Mouse (Mus musculus) hindbrain, postnatal 0 days (tissue): Measurements from ENCODE around the gene Ctdsp1. TPM values are rescaled to one million over a fixed set of nuclear protein-coding genes. Genes with fewer than 3 reads are reported as not detected.

Experiments used
- ATAC-seq: fragments of 200-750 bp; cut with Nextera tagmentation; 2 replicates; pipeline ENCODE4 v1.8.0; 2017; ENCODE audit warnings: mild to moderate bottlenecking, moderate TSS enrichment, moderate library complexity
- DNase-seq: peaks from one replicate; pipeline ENCODE4 v3.0.0-alpha.2; 2015; ENCODE audit warnings: low spot score
- H3K27ac ChIP-seq: fragments of 300-500 bp; sonication (generic); 2 replicates; pipeline ENCODE4 v1.5.1; 2014; ENCODE audit warnings: mild to moderate bottlenecking
- H3K27me3 ChIP-seq: fragments of 300-500 bp; sonication (generic); 2 replicates; pipeline ENCODE4 v1.6.1; 2014; ENCODE audit warnings: low read length, mixed read lengths; ENCODE audit not compliant: insufficient read depth
- H3K36me3 ChIP-seq: fragments of 300-500 bp; sonication (generic); 2 replicates; pipeline ENCODE4 v1.6.1; 2014; ENCODE audit warnings: low read length, mixed read lengths; ENCODE audit not compliant: insufficient read depth
- H3K4me1 ChIP-seq: fragments of 300-500 bp; sonication (generic); 2 replicates; pipeline ENCODE4 v1.6.1; 2014; ENCODE audit warnings: antibody characterized with exemption, low read length, mixed read lengths; ENCODE audit not compliant: insufficient read depth
- H3K4me2 ChIP-seq: fragments of 300-500 bp; sonication (generic); 2 replicates; pipeline ENCODE4 v1.6.1; 2014; ENCODE audit warnings: low read depth, mild to moderate bottlenecking, low read length, moderate library complexity, mixed read lengths
- H3K4me3 ChIP-seq: fragments of 300-500 bp; sonication (generic); 2 replicates; pipeline ENCODE4 v1.5.1; 2014; ENCODE audit warnings: low read length
- H3K9ac ChIP-seq: fragments of 300-500 bp; sonication (generic); replicated peaks from 2 replicates; pipeline ENCODE4 v1.6.1; 2014; ENCODE audit warnings: mild to moderate bottlenecking, low read length, moderate library complexity, mixed read lengths
- H3K9me3 ChIP-seq: fragments of 300-500 bp; sonication (generic); 2 replicates; pipeline ENCODE4 v1.6.1; 2016; ENCODE audit warnings: low read length, mixed read lengths
- CTCF ChIP-seq: IDR thresholded peaks from 2 replicates; pipeline ENCODE4 v1.5.1; 2016; ENCODE audit warnings: antibody characterized with exemption, control low read depth, low read depth
- WGBS: fragments of 180-500 bp; shearing (Covaris S2); extraction: QIAGEN DNeasy Blood & Tissue Kit; methylation state at CpG from one replicate; pipeline ENCODE4 v1.1.7; 2014; 5-methylcytosine and 5-hydroxymethylcytosine counted together
- microRNA counts: library from miRNA; unstranded; fragments of <30 nt; microRNA quantifications from one replicate; lab custom pipeline; 2015
- microRNA-seq, 2 experiments: library from miRNA; unstranded; fragments of <30 nt; microRNA quantifications; one replicate each; pipeline ENCODE4; 2016
- polyA plus RNA-seq: library from polyadenylated mRNA; unstranded; fragments of >200 nt; fragmentation: Nextera tagmentation; extraction: Ambion mirVana; gene quantifications from 2 replicates; pipeline ENCODE4 v1.2.1, GENCODE M21; 2015
- total RNA-seq: library from RNA; depleted of rRNA; stranded (reverse); fragments of >200 nt; gene quantifications from 2 replicates; pipeline ENCODE4 v1.2.3, GENCODE M21; 2014; rRNA removed

Gene Ctdsp1
- total and polyA plus RNA-seq, 2 experiments from 2014 or later, result 18.2 to 35.7 TPM

- H3K4me1 ChIP-seq, result no peaks in the 10 kb centered on the region
- ATAC-seq (peak; percentile 53; the same call in 1 of the 2 replicates), DNase-seq (peak; percentile 49)
- no peak overlapping the region for H3K4me3 ChIP-seq
- H3K9me3 ChIP-seq, result no peaks in the 10 kb centered on the region
- peaks cover 26% of the 10 kb centered on the region for H3K36me3 ChIP-seq
- H3K4me2 ChIP-seq, result no peak overlapping the region
- no peak for TF ChIP-seq CTCF
- H3K27me3 ChIP-seq, result no peaks in the 10 kb centered on the region
- H3K9ac ChIP-seq, result no peak overlapping the region
- WGBS, result 66% methylated on average over 8 of the region's 8 CpGs
- H3K27ac ChIP-seq, result peak overlapping the region; percentile 11; the same call in 1 of the 2 replicates
Measured at GRCm38 (mm10) chr1:74437702-74438427, 46.6 kb downstream of the Ctdsp1 start.

GRCm38 (mm10) chr1:74439166-74439876, 48.0 kb downstream of the Ctdsp1 start:
- Histone ChIP-seq H3K9me3 (no peaks in the 10 kb centered on the region), H3K27me3 (no peaks in the 10 kb centered on the region), H3K27ac (no peak overlapping the region), H3K4me2 (no peak overlapping the region), H3K4me3 (no peak overlapping the region), H3K9ac (no peak overlapping the region), H3K36me3 (peaks cover 26% of the 10 kb centered on the region), H3K4me1 (no peaks in the 10 kb centered on the region)
- DNase-seq, result no peak
- WGBS, result 89% methylated on average over 19 of the region's 19 CpGs
- no peak for ATAC-seq
- TF ChIP-seq CTCF, result no peak

- no peak for ATAC-seq
- Histone ChIP-seq H3K9me3 (no peaks in the 10 kb centered on the region), H3K4me3 (no peak overlapping the region), H3K4me2 (no peak overlapping the region), H3K27me3 (no peaks in the 10 kb centered on the region), H3K36me3 (peaks cover 27% of the 10 kb centered on the region), H3K27ac (no peak overlapping the region), H3K9ac (no peak overlapping the region), H3K4me1 (no peaks in the 10 kb centered on the region)
- no peak for TF ChIP-seq CTCF
- 92% methylated on average over 2 of the region's 2 CpGs for WGBS
- DNase-seq, result no peak
Measured at GRCm38 (mm10) chr1:74444538-74444937, 53.2 kb downstream of the Ctdsp1 start.

MicroRNAs within 50 kb of the gene (microRNA counts, 519-probe panel; counts per million panel counts)
- 3,872 counts per million, percentile 68 among the panel's probes with 10 or more counts for microRNA mmu-miR-26b (lab: Ali Mortazavi, UCI)

Small RNA genes lying within 50 kb of the gene (microRNA-seq; reads per million reads assigned to microRNA genes)
- 21,208 to 21,834 reads per million in 2 experiments for gene Mir26b

Other genes with a start within 250 kb of the Ctdsp1 start
- gene Cxcr2, start 237.5 kb upstream of the Ctdsp1 start, total RNA-seq, result 0.52 TPM in 1 of 2 replicates, not detected in the other
- 0.05 and 0.18 TPM in 2 replicates for gene Cxcr2, start 237.5 kb upstream of the Ctdsp1 start, polyA plus RNA-seq
- gene Cxcr1, start 196.9 kb upstream of the Ctdsp1 start, total RNA-seq, result not detected in 2 replicates
- gene Cxcr1, start 196.9 kb upstream of the Ctdsp1 start, polyA plus RNA-seq, result not detected in 2 replicates
- 108 and 131 TPM in 2 replicates for gene Arpc2, start 155.4 kb upstream of the Ctdsp1 start, total RNA-seq
- gene Arpc2, start 155.4 kb upstream of the Ctdsp1 start, polyA plus RNA-seq, result 414 and 417 TPM in 2 replicates
- gene Gpbar1, start 113.0 kb upstream of the Ctdsp1 start, total RNA-seq, result not detected in 2 replicates
- gene Gpbar1, start 113.0 kb upstream of the Ctdsp1 start, polyA plus RNA-seq, result 0.16 TPM in 1 of 2 replicates, not detected in the other
- 131 and 161 TPM in 2 replicates for gene Aamp, start 106.8 kb upstream of the Ctdsp1 start, total RNA-seq
- gene Aamp, start 106.8 kb upstream of the Ctdsp1 start, polyA plus RNA-seq, result 212 and 219 TPM in 2 replicates
- 102 and 113 TPM in 2 replicates for gene Pnkd, start 106.6 kb upstream of the Ctdsp1 start, total RNA-seq
- gene Pnkd, start 106.6 kb upstream of the Ctdsp1 start, polyA plus RNA-seq, result 143 TPM in 2 replicates
- 16.4 and 17.5 TPM in 2 replicates for gene Tmbim1, start 85.9 kb upstream of the Ctdsp1 start, total RNA-seq
- gene Tmbim1, start 85.9 kb upstream of the Ctdsp1 start, polyA plus RNA-seq, result 14.8 and 16.5 TPM in 2 replicates
- 0.75 and 1.9 TPM in 2 replicates for gene Catip, start 29.4 kb upstream of the Ctdsp1 start, total RNA-seq
- 1.8 and 2.6 TPM in 2 replicates for gene Catip, start 29.4 kb upstream of the Ctdsp1 start, polyA plus RNA-seq
- gene Slc11a1, start 16.3 kb upstream of the Ctdsp1 start, total RNA-seq, result 3.6 and 10.6 TPM in 2 replicates
- gene Slc11a1, start 16.3 kb upstream of the Ctdsp1 start, polyA plus RNA-seq, result 2.3 and 2.9 TPM in 2 replicates
- gene Vil1, start 17.9 kb downstream of the Ctdsp1 start, total RNA-seq, result 0.26 TPM in 1 of 2 replicates, not detected in the other
- 0.14 and 0.18 TPM in 2 replicates for gene Vil1, start 17.9 kb downstream of the Ctdsp1 start, polyA plus RNA-seq
- 30.3 and 36.7 TPM in 2 replicates for gene Cnot9, start 114.5 kb downstream of the Ctdsp1 start, total RNA-seq
- 45.4 and 46.0 TPM in 2 replicates for gene Cnot9, start 114.5 kb downstream of the Ctdsp1 start, polyA plus RNA-seq
- gene Plcd4, start 151.4 kb downstream of the Ctdsp1 start, total RNA-seq, result 11.0 and 11.5 TPM in 2 replicates
- 8.7 and 11.4 TPM in 2 replicates for gene Plcd4, start 151.4 kb downstream of the Ctdsp1 start, polyA plus RNA-seq
- gene Usp37, start 152.8 kb downstream of the Ctdsp1 start, total RNA-seq, result 13.0 and 25.3 TPM in 2 replicates
- 17.4 and 21.3 TPM in 2 replicates for gene Usp37, start 152.8 kb downstream of the Ctdsp1 start, polyA plus RNA-seq
- gene Zfp142, start 196.7 kb downstream of the Ctdsp1 start, total RNA-seq, result 13.3 and 15.1 TPM in 2 replicates
- gene Zfp142, start 196.7 kb downstream of the Ctdsp1 start, polyA plus RNA-seq, result 5.4 and 5.9 TPM in 2 replicates
- 15.2 and 29.9 TPM in 2 replicates for gene Bcs1l, start 196.8 kb downstream of the Ctdsp1 start, total RNA-seq
- gene Bcs1l, start 196.8 kb downstream of the Ctdsp1 start, polyA plus RNA-seq, result 12.3 and 14.4 TPM in 2 replicates
- 64.1 and 77.7 TPM in 2 replicates for gene Rnf25, start 209.9 kb downstream of the Ctdsp1 start, total RNA-seq
- gene Rnf25, start 209.9 kb downstream of the Ctdsp1 start, polyA plus RNA-seq, result 45.8 and 50.0 TPM in 2 replicates
- gene Stk36, start 209.9 kb downstream of the Ctdsp1 start, total RNA-seq, result 8.3 and 10.9 TPM in 2 replicates
- gene Stk36, start 209.9 kb downstream of the Ctdsp1 start, polyA plus RNA-seq, result 9.4 and 9.6 TPM in 2 replicates